Mouse (Mus musculus): ENCODE data around the gene Ackr2. TPM values are rescaled to one million over a fixed set of nuclear protein-coding genes. Genes with fewer than 3 reads are reported as not detected.

Ackr2 gene
- polyA plus RNA-seq, 1 experiment from 2014 or later = 0.79 TPM

DNA sequence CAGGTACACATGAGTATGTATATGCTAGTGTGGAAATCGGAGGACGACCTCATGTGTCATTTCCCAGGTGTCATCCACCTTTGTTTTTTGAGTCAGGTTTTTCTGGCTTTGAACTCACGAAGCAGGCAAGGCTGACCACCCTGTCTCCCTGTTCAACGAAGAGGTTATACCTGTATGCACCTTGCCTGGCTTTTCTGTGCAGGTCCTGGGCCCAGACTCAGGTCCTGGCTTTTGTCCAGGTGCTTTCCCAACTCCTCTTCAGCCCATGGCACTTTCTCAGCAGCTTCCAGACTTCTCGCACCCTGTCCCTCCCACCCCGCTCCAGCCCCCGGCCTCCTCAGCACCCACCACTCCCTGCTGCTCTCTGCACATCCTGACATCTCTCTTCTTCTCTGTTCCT lies 13.0 kb downstream of the Ackr2 start:
- DNase-seq (ENCODE audit: low spot score) = no peak
- Histone ChIP-seq H3K4me2 (ENCODE audit: low read length) (no peak overlapping the region), H3K4me1 (replicated peaks; ENCODE audit: insufficient read depth, low read length) (no peaks in the 10 kb centered on the region), H3K4me3 (replicated peaks; ENCODE audit: low read depth, low read length) (no peak overlapping the region), H3K36me3 (ENCODE audit: insufficient read depth, low read length) (no peaks in the 10 kb centered on the region), H3K27ac (no peak overlapping the region), H3K9me3 (replicated peaks; ENCODE audit: low read length) (no peaks in the 10 kb centered on the region), H3K27me3 (ENCODE audit: insufficient read depth, low read length) (no peaks in the 10 kb centered on the region), H3K9ac (ENCODE audit: low read depth, low read length) (no peak overlapping the region)
- WGBS = 87% methylated on average over 7 of the region's 7 CpGs
- no peak for ATAC-seq (replicated peaks; ENCODE audit: low FRiP score, low read depth)
- TF ChIP-seq CTCF (IDR thresholded peaks at IDR 0.05; ENCODE audit: low read depth) = no peak

DNA sequence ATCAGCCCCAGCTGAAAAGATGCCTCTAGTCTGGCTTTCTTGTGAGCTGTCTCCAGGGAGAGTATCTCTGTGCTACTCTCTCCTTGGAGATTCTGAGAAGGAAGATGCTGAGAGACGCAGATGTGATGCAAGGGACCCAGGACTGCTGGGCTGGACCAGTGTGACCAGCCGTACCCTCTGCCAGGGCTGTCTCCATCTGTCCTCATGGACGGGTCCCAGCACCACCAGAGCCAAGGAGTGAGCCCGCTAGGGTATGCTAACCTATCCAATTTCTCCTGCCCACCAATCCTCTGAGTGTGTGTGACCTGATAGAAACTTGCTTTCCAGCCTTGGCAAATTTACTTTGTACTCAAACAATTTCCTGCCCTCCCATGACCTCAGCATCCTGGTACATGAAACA lies 14.6 kb downstream of the Ackr2 start:
- H3K27me3 ChIP-seq (ENCODE audit: insufficient read depth, low read length) = no peaks in the 10 kb centered on the region
- no peak overlapping the region for H3K4me2 ChIP-seq (ENCODE audit: low read length)
- DNase-seq (ENCODE audit: low spot score) (no peak), ATAC-seq (replicated peaks; ENCODE audit: low FRiP score, low read depth) (no peak)
- no peaks in the 10 kb centered on the region for H3K9me3 ChIP-seq (replicated peaks; ENCODE audit: low read length)
- H3K4me3 ChIP-seq (replicated peaks; ENCODE audit: low read depth, low read length) = no peak overlapping the region
- WGBS = 85% methylated on average over 4 of the region's 4 CpGs
- no peak overlapping the region for H3K9ac ChIP-seq (ENCODE audit: low read depth, low read length)
- H3K4me1 ChIP-seq (replicated peaks; ENCODE audit: insufficient read depth, low read length) = no peaks in the 10 kb centered on the region
- TF ChIP-seq CTCF (IDR thresholded peaks at IDR 0.05; ENCODE audit: low read depth) = no peak
- H3K36me3 ChIP-seq (ENCODE audit: insufficient read depth, low read length) = no peaks in the 10 kb centered on the region
- H3K27ac ChIP-seq = no peak overlapping the region

DNA sequence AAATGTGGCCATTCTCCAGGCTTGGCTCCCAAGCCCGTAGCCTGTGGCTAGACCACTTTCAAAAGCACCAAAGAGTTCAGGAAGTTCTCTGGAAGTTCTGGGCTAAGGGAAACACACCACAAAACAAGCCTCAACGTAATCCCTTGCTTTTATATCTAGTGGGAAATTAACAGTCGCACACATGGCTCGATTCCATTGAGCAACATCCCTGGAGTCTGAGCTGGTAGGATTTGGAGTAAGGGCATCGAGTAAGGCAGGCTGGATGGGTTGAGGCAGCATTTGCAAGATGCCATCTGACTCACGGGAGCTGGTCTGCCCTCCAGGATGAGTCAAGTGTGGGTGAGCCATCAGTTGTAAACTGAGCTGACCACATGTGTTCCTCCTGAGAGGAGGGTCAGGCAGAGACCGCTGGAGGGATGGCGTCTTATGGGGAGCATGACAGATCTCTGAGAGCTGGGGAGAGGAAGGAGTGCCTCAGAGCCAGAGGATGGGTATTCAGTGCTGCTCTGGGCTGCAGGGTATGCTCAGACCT lies 16.1 kb downstream of the Ackr2 start:
- ATAC-seq (replicated peaks; ENCODE audit: low FRiP score, low read depth) (no peak), DNase-seq (ENCODE audit: low spot score) (no peak)
- Histone ChIP-seq H3K4me2 (ENCODE audit: low read length) (no peak overlapping the region), H3K27ac (no peak overlapping the region), H3K4me3 (replicated peaks; ENCODE audit: low read depth, low read length) (no peak overlapping the region), H3K4me1 (replicated peaks; ENCODE audit: insufficient read depth, low read length) (no peaks in the 10 kb centered on the region), H3K9ac (ENCODE audit: low read depth, low read length) (no peak overlapping the region), H3K36me3 (ENCODE audit: insufficient read depth, low read length) (no peaks in the 10 kb centered on the region), H3K9me3 (replicated peaks; ENCODE audit: low read length) (no peaks in the 10 kb centered on the region), H3K27me3 (ENCODE audit: insufficient read depth, low read length) (no peaks in the 10 kb centered on the region)
- TF ChIP-seq CTCF (IDR thresholded peaks at IDR 0.05; ENCODE audit: low read depth) = no peak
- 60% methylated on average over 8 of the region's 8 CpGs for WGBS

DNA sequence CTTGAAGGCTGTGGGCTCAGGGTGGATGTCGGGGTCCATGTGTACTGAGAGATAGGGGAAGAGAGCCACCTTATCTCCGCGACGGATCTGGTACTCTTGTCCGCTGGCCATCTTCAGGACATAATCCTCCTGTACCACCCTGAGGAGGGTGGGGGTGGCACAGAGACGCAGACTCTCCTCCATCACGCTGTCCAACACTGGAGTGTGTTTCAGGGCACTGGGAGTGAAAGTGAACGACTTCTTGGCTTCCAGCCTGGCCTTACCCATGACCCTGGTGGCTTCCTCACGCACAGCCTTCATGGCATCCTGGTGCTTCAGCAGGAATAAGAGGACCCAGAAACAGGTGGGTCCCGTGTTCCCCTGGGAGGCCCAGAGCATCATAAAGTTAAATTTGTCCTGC lies 16.9 kb downstream of the Ackr2 start:
- DNase-seq (ENCODE audit: low spot score) (no peak), ATAC-seq (replicated peaks; ENCODE audit: low FRiP score, low read depth) (no peak)
- H3K9me3 ChIP-seq (replicated peaks; ENCODE audit: low read length) = no peaks in the 10 kb centered on the region
- no peak for TF ChIP-seq CTCF (IDR thresholded peaks at IDR 0.05; ENCODE audit: low read depth)
- no peaks in the 10 kb centered on the region for H3K36me3 ChIP-seq (ENCODE audit: insufficient read depth, low read length)
- WGBS = 83% methylated on average over 10 of the region's 10 CpGs
- no peak overlapping the region for H3K9ac ChIP-seq (ENCODE audit: low read depth, low read length)
- no peak overlapping the region for H3K4me3 ChIP-seq (replicated peaks; ENCODE audit: low read depth, low read length)
- no peaks in the 10 kb centered on the region for H3K27me3 ChIP-seq (ENCODE audit: insufficient read depth, low read length)
- no peaks in the 10 kb centered on the region for H3K4me1 ChIP-seq (replicated peaks; ENCODE audit: insufficient read depth, low read length)
- H3K4me2 ChIP-seq (ENCODE audit: low read length) = no peak overlapping the region
- H3K27ac ChIP-seq = no peak overlapping the region

DNA sequence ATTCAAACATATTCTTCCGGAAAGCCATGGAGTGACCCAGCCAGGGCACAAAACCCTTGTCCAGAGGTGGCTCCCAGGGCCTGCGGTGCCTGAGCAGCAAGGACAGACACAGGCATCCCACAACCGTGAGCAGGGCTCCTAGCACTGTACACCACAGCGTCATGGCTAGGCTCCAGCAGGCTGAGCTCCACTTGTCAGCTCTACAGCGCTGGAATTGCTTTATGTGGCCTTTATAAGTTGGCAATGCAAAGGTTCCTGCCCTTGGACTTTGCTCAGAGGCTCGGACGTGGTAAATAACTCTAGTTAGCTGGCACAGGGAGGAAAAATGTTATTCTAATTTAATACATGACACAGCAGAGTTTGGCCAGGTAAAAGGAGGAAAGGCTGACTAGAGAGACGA lies 17.9 kb downstream of the Ackr2 start, which contains the start of gene Cyp8b1:
Cyp8b1 (minus strand) TSS at position 204 of the 400 bp plus-strand sequence.
- H3K4me1 ChIP-seq (replicated peaks; ENCODE audit: insufficient read depth, low read length) = no peaks in the 10 kb centered on the region
- H3K4me3 ChIP-seq (replicated peaks; ENCODE audit: low read depth, low read length) = no peak within 1 kb of the TSS
- no peaks in the 10 kb centered on the region for H3K27me3 ChIP-seq (ENCODE audit: insufficient read depth, low read length)
- H3K27ac ChIP-seq = no peak within 1 kb of the TSS
- ATAC-seq (replicated peaks; ENCODE audit: low FRiP score, low read depth) (0 out of 2 replicates have a peak, but pooled peaks have one; percentile 29), DNase-seq (ENCODE audit: low spot score) (no peak)
- no peaks in the 10 kb centered on the region for H3K36me3 ChIP-seq (ENCODE audit: insufficient read depth, low read length)
- TF ChIP-seq CTCF (IDR thresholded peaks at IDR 0.05; ENCODE audit: low read depth) = no peak
- no peak within 1 kb of the TSS for H3K9ac ChIP-seq (ENCODE audit: low read depth, low read length)
- H3K4me2 ChIP-seq (ENCODE audit: low read length) = no peak within 1 kb of the TSS
- 73% methylated on average over 8 of the region's 8 CpGs for WGBS
- no peaks in the 10 kb centered on the region for H3K9me3 ChIP-seq (replicated peaks; ENCODE audit: low read length)

DNA sequence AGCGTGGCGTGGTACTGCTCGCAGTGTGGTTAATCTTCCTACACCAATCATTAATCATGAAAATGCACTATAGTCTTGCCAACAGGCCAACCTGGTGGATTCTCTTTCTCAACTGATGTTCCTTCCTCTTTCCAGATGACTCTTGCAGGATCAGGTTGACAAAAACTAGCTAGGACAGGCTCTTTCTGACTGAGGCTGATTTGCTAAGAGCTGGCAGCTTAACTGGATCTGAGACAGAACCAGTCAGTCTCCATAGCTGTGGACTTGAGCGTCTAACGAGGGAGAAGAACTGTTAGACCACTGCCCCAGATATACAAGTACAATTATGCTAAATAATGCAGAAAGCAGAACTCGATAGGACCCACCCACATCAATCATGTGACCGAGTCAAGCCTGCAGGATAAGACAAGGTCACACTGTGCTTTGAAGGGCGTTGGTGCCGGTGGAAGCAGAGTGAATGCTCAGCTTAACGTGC lies 20.9 kb downstream of the Ackr2 start:
- Histone ChIP-seq H3K27me3 (ENCODE audit: insufficient read depth, low read length) (no peaks in the 10 kb centered on the region), H3K4me2 (ENCODE audit: low read length) (no peak overlapping the region), H3K4me3 (replicated peaks; ENCODE audit: low read depth, low read length) (no peak overlapping the region), H3K27ac (no peak overlapping the region), H3K4me1 (replicated peaks; ENCODE audit: insufficient read depth, low read length) (no peaks in the 10 kb centered on the region), H3K36me3 (ENCODE audit: insufficient read depth, low read length) (no peaks in the 10 kb centered on the region), H3K9ac (ENCODE audit: low read depth, low read length) (no peak overlapping the region), H3K9me3 (replicated peaks; ENCODE audit: low read length) (no peaks in the 10 kb centered on the region)
- DNase-seq (ENCODE audit: low spot score) (no peak), ATAC-seq (replicated peaks; ENCODE audit: low FRiP score, low read depth) (no peak)
- WGBS = 73% methylated on average over 10 of the region's 10 CpGs
- TF ChIP-seq CTCF (IDR thresholded peaks at IDR 0.05; ENCODE audit: low read depth) = no peak

DNA sequence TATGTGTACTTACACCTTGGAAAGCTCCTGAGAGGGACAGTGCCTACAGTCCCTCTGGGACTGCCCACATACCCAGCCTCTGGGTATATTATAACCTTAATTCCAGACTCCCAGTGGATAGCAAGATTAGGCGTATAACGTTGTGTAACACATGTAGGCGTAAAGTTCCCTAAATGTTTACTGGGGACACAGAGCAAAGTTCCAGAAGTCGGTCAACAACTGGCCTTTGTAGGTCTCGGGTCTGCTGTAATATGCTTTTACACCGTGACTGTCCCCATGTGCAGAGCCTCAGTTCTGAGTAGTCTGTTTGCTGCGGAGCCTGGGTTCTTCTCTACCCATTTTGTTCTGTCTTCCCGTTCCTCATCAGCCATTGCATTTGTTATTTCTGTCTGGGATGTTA lies 25.3 kb downstream of the Ackr2 start:
- H3K4me2 ChIP-seq (ENCODE audit: low read length) = no peak overlapping the region
- DNase-seq (ENCODE audit: low spot score) = no peak
- no peak overlapping the region for H3K4me3 ChIP-seq (replicated peaks; ENCODE audit: low read depth, low read length)
- H3K36me3 ChIP-seq (ENCODE audit: insufficient read depth, low read length) = no peaks in the 10 kb centered on the region
- ATAC-seq (replicated peaks; ENCODE audit: low FRiP score, low read depth) = no peak
- no peaks in the 10 kb centered on the region for H3K27me3 ChIP-seq (ENCODE audit: insufficient read depth, low read length)
- H3K9me3 ChIP-seq (replicated peaks; ENCODE audit: low read length) = no peaks in the 10 kb centered on the region
- H3K9ac ChIP-seq (ENCODE audit: low read depth, low read length) = no peak overlapping the region
- no peak for TF ChIP-seq CTCF (IDR thresholded peaks at IDR 0.05; ENCODE audit: low read depth)
- 78% methylated on average over 8 of the region's 8 CpGs for WGBS
- no peak overlapping the region for H3K27ac ChIP-seq
- no peaks in the 10 kb centered on the region for H3K4me1 ChIP-seq (replicated peaks; ENCODE audit: insufficient read depth, low read length)

All from kidney, postnatal 0 days (tissue).